Mouse (Mus musculus) T-cell, adult 2 months (primary cell): ENCODE measurements around the gene Apol7c.
"Not testable (repeated sequence)": the region's sequence is repeated elsewhere in the genome, so short reads cannot be mapped to it uniquely, and the experiment has no call there.

Experiments used
- DNase-seq: peaks from one replicate; pipeline ENCODE4 v3.0.0; 2022; ENCODE audit warnings: low spot score

The Apol7c gene

GRCm38 (mm10) chr15:77533216-77533615, at the start of gene Apol7c:
TSS of gene Apol7c (minus strand) at chr15:77533316.
- no peak for DNase-seq

GRCm38 (mm10) chr15:77581681-77582080, 48.6 kb upstream of the Apol7c start:
- DNase-seq: no peak

DNA sequence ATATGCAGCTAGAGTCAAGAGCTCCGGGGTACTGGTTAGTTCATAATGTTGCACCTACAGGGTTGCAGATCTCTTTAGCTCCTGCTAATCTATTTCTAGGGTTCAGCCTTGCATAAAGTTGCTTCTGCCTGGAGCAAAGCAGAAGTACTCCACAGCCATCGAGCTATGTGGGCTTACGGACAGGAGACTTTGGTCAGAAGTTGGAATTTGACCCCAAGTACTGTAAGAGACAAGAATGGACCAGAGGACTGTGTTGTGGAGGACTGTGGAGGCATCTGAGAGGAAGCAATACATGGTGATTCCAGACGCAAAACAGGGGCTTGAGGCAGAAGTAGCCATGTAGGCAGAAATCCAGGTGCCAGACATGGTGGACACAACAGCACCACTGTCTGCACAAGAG, 46.2 kb upstream of the Apol7c start:
- DNase-seq: no peak

GRCm38 (mm10) chr15:77578801-77579200, 45.7 kb upstream of the Apol7c start:
- DNase-seq: no peak

- no peak for DNase-seq
Observed at GRCm38 (mm10) chr15:77563219-77563618, 30.1 kb upstream of the Apol7c start.

DNA sequence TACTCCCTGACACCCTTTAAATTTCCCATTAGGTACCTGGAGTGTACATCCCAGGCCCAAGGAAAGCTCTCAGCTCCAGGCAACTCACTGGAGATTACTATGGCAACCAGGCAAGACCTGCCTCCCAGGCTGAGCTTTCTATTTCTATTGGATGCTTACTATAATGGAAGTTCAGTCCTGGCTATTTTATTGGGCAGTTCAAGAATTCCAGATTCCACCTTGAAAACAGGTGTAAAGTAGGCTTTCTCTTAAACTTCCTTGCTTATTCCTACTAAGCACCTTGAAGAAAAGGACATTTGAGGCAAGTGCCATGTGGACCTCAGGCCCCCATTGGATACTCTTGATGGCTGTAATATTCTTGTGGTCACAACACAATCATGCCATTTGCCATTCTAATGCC, 28.7 kb upstream of the Apol7c start, which contains the start of gene 1700025B11Rik:
TSS of gene 1700025B11Rik (minus strand) at position 101 of the 400 bp plus-strand sequence.
- DNase-seq: no peak

DNA sequence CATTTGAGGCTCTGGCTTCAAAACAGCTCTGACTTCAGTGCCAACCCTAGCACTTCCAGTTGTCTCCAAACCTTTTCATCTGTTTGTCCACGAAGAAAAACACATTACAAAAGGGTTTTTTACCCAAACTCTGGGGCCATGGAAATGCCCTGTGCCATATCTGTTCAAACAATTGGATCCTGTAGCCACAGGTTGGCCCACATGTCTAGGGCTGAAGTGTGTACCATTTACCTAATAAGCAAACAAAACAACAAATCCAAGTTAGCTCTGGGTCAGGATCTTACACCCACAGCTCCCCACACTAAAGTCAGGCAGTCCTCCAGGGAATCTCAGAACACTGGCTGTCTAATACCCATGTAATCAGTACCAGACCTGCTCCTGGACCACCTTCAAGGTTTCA, 6.1 kb upstream of the Apol7c start:
- not testable (repeated sequence) for DNase-seq

- peak; percentile 25 for DNase-seq
Observed at GRCm38 (mm10) chr15:77523186-77523843, 9.8 kb downstream of the Apol7c start.

GRCm38 (mm10) chr15:77520596-77520995, 12.5 kb downstream of the Apol7c start:
- not testable (repeated sequence) for DNase-seq

DNA sequence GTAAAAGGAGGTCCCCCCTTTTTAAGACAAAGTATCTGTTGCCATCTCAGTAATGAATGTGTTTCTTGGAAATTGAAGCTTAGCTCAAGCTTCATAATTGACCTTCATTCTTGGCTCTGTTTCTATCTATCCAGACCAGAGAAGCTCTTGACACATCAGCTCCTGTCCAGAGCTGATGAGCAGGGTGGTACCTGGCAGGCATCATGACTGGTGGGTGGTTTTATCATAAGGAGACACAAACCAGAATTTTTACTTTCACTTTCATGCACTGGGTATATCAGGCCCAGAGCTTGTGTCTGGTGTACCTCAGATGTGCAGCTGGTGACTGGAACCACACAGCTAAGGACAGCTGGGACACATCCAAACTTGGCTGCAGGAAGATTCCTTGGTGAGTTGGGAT, 25.1 kb downstream of the Apol7c start, which contains the start of gene Apol11a:
TSS of gene Apol11a (plus strand) at position 306 of the 400 bp plus-strand sequence.
- not testable (repeated sequence) for DNase-seq

DNA sequence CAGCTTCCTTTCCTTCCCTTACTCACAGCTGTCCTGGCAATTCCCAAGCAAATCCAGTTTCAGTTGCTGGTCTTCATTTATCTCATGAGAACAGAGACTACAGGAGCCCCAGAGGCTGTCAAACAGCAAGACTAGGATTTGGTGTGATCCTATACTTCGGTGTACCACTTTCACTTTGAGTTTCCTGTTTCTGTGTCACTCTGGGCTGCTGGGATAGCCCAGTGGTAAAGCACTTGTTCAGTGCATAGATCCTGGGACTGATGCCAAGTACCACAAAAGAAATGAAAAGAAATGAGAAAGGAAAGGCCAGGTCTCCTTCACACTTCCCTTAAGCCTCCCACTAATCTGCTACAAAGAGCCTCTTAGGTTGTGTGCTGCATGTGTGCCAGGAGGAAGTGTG, 38.4 kb downstream of the Apol7c start:
- DNase-seq: not testable (repeated sequence)

- not testable (repeated sequence) for DNase-seq
Observed at GRCm38 (mm10) chr15:77493181-77493580, 39.9 kb downstream of the Apol7c start.

DNA sequence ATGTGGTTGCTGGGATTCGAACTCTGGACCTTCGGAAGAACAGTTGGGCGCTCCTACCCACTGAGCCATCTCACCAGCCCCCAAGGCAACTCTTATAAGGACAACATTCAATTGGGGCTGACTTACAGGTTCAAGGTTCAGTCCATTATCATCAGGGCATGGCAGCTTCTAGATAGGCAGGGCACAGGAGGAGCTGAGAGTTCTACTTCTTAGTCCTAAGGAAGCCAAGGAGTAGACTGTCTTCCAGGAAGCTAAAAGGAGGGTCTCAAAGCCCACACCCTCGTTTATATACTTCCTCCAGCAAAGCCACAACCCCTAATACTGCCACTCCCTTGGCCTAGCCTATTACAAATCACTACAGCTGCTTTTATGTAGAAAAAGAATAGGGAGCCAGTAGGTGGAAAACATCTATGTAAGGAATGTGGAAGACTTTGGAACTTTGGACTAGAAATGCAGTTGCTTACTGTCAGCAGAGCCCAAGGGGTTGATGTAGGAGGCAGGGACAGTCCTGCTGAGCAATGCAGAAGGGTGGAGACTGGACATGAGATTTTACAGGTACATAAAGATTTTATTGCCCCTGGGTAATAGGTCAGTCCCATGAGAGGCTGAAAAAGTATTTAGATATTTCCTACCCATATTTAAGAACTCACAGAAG, 50.8 kb downstream of the Apol7c start:
- DNase-seq: no peak

DNA sequence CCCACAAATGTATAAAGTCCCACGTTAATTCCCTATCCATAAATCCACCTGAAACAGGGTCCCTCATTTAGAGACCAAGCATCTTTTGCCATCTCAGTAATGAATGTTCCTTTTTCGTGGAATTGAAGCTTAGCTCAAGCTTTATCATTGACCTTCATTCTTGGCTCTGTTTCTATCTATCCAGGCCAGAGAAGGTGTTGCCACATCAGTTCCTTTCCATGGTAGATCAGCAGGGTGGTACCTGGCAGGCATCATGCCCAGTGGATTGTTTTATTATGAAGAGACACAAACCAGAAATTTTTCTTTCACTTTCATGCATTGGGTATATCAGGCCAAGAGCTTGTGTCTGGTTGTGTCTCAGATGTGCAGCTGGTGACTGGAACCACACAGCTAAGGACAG, 56.4 kb downstream of the Apol7c start, which contains the start of gene Apol10a:
TSS of gene Apol10a (plus strand) at position 355 of the 400 bp plus-strand sequence.
- DNase-seq: not testable (repeated sequence)
